8 mouse cellular contexts compared by ENCODE assay signal in genomic region chr9:54068032-54068649, GRCm38 (mm10). TPM values are rescaled to one million over a fixed set of nuclear protein-coding genes. Genes with fewer than 3 reads are reported as not detected.
DNase-seq lines count a peak whose midpoint lies in the region; ATAC-seq and TF ChIP-seq lines count a peak whose summit lies in the region.

Tnfaip8l3 (minus strand) TSS chr9:54068388.

- H3K36me3 ChIP-seq in embryonic facial prominence, embryonic 12.5 days = no peaks in the 10 kb centered on the region
- no peaks in the 10 kb centered on the region for H3K36me3 ChIP-seq in heart, postnatal 0 days (replicated peaks; ENCODE audit: control insufficient read depth, insufficient read depth, low read length)
- H3K36me3 ChIP-seq in lung, embryonic 16.5 days (ENCODE audit: control insufficient read depth, insufficient read depth, low read length) = no peaks in the 10 kb centered on the region

- peak in 1 of 2 experiments; percentile 45 for DNase-seq in layer of hippocampus, adult 18-20 months (ENCODE audit: low spot score in 2 of 2)
- no peak for DNase-seq in layer of hippocampus, adult 9-11 months
- no peak for DNase-seq in heart, postnatal 0 days (ENCODE audit: low spot score)
- peak; percentile 48 to 66 for DNase-seq in kidney, postnatal 36 days
- DNase-seq in ovary, postnatal 36 days (ENCODE audit: low spot score) = peak; percentile 32
- no peak for DNase-seq in natural killer cell, adult 2 months (ENCODE audit: low spot score in 2 of 2)

- TF ChIP-seq CTCF in heart, postnatal 0 days (IDR thresholded peaks at IDR 0.05; ENCODE audit: low read depth) = no peak

- H3K27ac ChIP-seq in embryonic facial prominence, embryonic 12.5 days = no peak within 1 kb of the TSS
- H3K27ac ChIP-seq in heart, postnatal 0 days (ENCODE audit: low read depth) = no peak within 1 kb of the TSS
- H3K27ac ChIP-seq in lung, embryonic 16.5 days (ENCODE audit: low read length) = no peak within 1 kb of the TSS

- TF ChIP-seq EP300 in heart, postnatal 0 days (IDR thresholded peaks at IDR 0.05; ENCODE audit: low read depth) = no peak

- peak within 1 kb of the TSS; percentile 55 for H3K4me3 ChIP-seq in embryonic facial prominence, embryonic 12.5 days
- H3K4me3 ChIP-seq in heart, postnatal 0 days (ENCODE audit: low read depth, low read length) = peak within 1 kb of the TSS; percentile 44
- peak within 1 kb of the TSS; percentile 52 for H3K4me3 ChIP-seq in lung, embryonic 16.5 days (ENCODE audit: low read length)

- H3K4me2 ChIP-seq in embryonic facial prominence, embryonic 12.5 days (replicated peaks) = peak within 1 kb of the TSS; percentile 100
- H3K4me2 ChIP-seq in heart, postnatal 0 days (ENCODE audit: low read depth, low read length) = peak within 1 kb of the TSS; percentile 70
- H3K4me2 ChIP-seq in lung, embryonic 16.5 days (ENCODE audit: low read depth, low read length) = peak within 1 kb of the TSS; percentile 80

- peaks cover 32% of the 10 kb centered on the region for H3K27me3 ChIP-seq in embryonic facial prominence, embryonic 12.5 days
- H3K27me3 ChIP-seq in heart, postnatal 0 days (ENCODE audit: control insufficient read depth, insufficient read depth, low read length) = peaks cover 25% of the 10 kb centered on the region
- H3K27me3 ChIP-seq in lung, embryonic 16.5 days (ENCODE audit: control insufficient read depth, insufficient read depth, low read depth, low read length) = peaks cover 19% of the 10 kb centered on the region

- WGBS in embryonic facial prominence, embryonic 12.5 days = 0% methylated on average over 34 of the region's 35 CpGs
- WGBS in heart, postnatal 0 days = under 1% methylated on average over 32 of the region's 35 CpGs
- WGBS in lung, embryonic 16.5 days = under 1% methylated on average over 35 of the region's 35 CpGs

- peaks cover 12% of the 10 kb centered on the region; the same call in 1 of the 2 replicates for H3K4me1 ChIP-seq in embryonic facial prominence, embryonic 12.5 days
- peaks cover 8% of the 10 kb centered on the region; the same call in 1 of the 2 replicates for H3K4me1 ChIP-seq in heart, postnatal 0 days (ENCODE audit: control insufficient read depth, insufficient read depth)
- H3K4me1 ChIP-seq in lung, embryonic 16.5 days (replicated peaks; ENCODE audit: control insufficient read depth, insufficient read depth, low read length) = peaks cover 10% of the 10 kb centered on the region; the same call in 1 of the 2 replicates

- H3K9ac ChIP-seq in embryonic facial prominence, embryonic 12.5 days = peak within 1 kb of the TSS; percentile 50
- H3K9ac ChIP-seq in heart, postnatal 0 days (replicated peaks; ENCODE audit: low read depth, low read length) = peak within 1 kb of the TSS; percentile 7; the same call in 1 of the 2 replicates
- H3K9ac ChIP-seq in lung, embryonic 16.5 days (ENCODE audit: low read length) = peak within 1 kb of the TSS; percentile 50

- peak; percentile 85 for ATAC-seq in embryonic facial prominence, embryonic 12.5 days (ENCODE audit: insufficient number of reproducible peaks, insufficient read depth, low FRiP score, low TSS enrichment)
- ATAC-seq in heart, postnatal 0 days (ENCODE audit: insufficient read depth, low read depth) = peak; percentile 69
- peak; percentile 82 for ATAC-seq in lung, embryonic 16.5 days (ENCODE audit: low read depth)

- no peaks in the 10 kb centered on the region for H3K9me3 ChIP-seq in embryonic facial prominence, embryonic 12.5 days
- H3K9me3 ChIP-seq in heart, postnatal 0 days (replicated peaks; ENCODE audit: control insufficient read depth, low read length) = no peaks in the 10 kb centered on the region
- no peaks in the 10 kb centered on the region for H3K9me3 ChIP-seq in lung, embryonic 16.5 days (ENCODE audit: control insufficient read depth, low read length)

RNA-seq across cellular contexts. Expression of gene Tnfaip8l3, which starts in this region (rescaled TPM):
- total RNA-seq in layer of hippocampus, adult 18-20 months (2021) = 10 to 100 TPM; 28.5 TPM
- 0.26 and 0.31 TPM in 2 replicates for polyA plus RNA-seq in embryonic facial prominence, embryonic 12.5 days (2016; fragmentation: Nextera tagmentation; extraction: Ambion mirVana)
- total RNA-seq in heart, postnatal 0 days (2014; rRNA removed; ENCODE audit: low replicate concordance) = 0.19 and 0.27 TPM in 2 replicates
- 0.33 and 0.90 TPM in 2 replicates for polyA plus RNA-seq in heart, postnatal 0 days (2015; fragmentation: Nextera tagmentation; extraction: Ambion mirVana)
- 0.73 and 1.1 TPM in 2 replicates for polyA plus RNA-seq in lung, embryonic 16.5 days (2015; fragmentation: Nextera tagmentation; extraction: Ambion mirVana)

Comparison
In these comparisons a context has a peak if more than half of its experiments do, and no peak if none do; other contexts are left out.
1. RNA of gene Tnfaip8l3 (total RNA-seq): 28.5 TPM in layer of hippocampus, adult 18-20 months; 0.19 to 0.27 TPM in heart, postnatal 0 days; every median in the first group is over 10 times any median in the second.
2. Peak in ATAC-seq, H3K4me3 ChIP-seq, H3K9ac ChIP-seq and H3K4me2 ChIP-seq in embryonic facial prominence, embryonic 12.5 days; RNA of the gene not detected or under 1 TPM.
3. Peak in ATAC-seq, H3K4me3 ChIP-seq, H3K9ac ChIP-seq and H3K4me2 ChIP-seq in heart, postnatal 0 days; RNA of the gene not detected or under 1 TPM.
4. DNase-seq: peak in kidney, postnatal 36 days (2 of 2) and ovary, postnatal 36 days (single experiment); none in layer of hippocampus, adult 9-11 months (single experiment), heart, postnatal 0 days (single experiment) and natural killer cell, adult 2 months (0 of 2).
5. Peak in every context shown above with its lines, with median percentiles within 50 percentile points of each other: ATAC-seq, H3K4me2 ChIP-seq, H3K4me3 ChIP-seq and H3K9ac ChIP-seq.